Mouse (Mus musculus) CD4-positive, CD25-positive, alpha-beta regulatory T cell, adult 4 months (primary cell): ENCODE measurements around the gene Spert. TPM values are rescaled to one million over a fixed set of nuclear protein-coding genes. Genes with fewer than 3 reads are reported as not detected.

Source experiments
- ATAC-seq: one replicate; pipeline ENCODE4 v1.8.0; 2017
- polyA plus RNA-seq, 2 experiments: library from polyadenylated mRNA; unstranded; fragments of 100-300 nt; shearing (Covaris generic); gene quantifications; one replicate each; pipeline ENCODE4 v1.2.1; 2017

Gene Spert
- polyA plus RNA-seq: not detected

DNA sequence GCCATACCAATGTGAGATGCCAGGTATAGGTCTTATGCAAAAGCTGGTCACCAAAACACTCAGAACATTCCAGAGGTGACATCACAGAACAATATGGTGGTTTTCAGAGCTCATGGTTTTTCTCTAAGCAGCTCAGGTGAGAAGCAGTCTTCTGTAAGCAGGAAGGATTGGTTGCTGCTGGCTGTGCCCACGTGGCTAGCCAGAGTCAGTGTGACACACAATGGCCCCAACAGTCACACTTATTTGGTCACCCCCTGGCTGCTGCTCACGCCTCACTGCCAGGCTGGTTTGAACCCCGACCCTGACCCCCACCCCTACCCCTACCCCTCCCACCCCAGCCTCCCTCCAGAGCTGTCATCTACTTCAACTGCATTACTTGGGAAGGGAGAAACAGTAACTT is at the start of gene Spert:
Gene Spert, minus strand, starts transcription at position 139 of the 400 bp plus-strand sequence.
- no peak for ATAC-seq

DNA sequence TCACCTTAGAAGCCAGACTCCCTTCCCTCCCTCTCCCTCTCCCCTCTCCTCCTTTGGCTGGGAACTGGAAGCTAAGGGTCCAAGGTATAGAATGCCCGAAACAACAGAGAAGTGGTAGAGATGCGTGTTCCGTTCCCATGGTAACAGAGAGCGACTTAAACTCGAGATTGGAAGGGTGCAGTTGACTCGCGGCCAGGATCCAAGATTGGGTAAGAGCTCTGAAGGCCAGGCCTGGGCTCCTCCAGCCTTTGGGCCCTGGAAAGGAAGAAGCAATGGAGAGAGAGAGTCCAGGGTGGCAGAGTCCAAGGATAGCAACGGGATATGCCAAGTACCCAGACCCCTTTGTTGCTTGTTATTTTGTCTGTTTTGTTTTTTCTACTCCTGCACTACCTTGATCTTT is 49.2 kb upstream of the Spert start, which contains the start of gene Erich6b:
Gene Erich6b, plus strand, starts transcription at position 180 of the 400 bp plus-strand sequence.
- ATAC-seq: no peak

GRCm38 (mm10) chr14:75641369-75641768 is 48.5 kb upstream of the Spert start:
- ATAC-seq: no peak

DNA sequence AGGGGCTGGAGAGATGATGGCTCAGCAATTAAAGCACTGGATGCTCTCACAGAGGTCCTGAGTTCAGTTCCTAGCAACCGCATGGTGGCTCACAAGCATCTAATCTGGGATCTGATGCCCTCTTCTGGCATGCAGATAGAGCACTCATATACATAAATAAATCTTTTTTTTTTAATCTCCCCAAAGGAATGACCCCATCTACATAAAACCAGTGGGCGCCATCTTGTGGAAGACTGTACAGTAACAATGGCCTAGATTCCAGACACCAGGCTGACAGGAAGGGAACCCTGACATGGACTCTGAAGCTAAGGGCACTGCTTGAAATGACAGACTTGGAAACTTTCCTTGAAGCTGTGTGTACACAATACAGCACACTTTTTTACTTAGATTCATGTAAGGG is 47.9 kb upstream of the Spert start:
- no peak for ATAC-seq

- ATAC-seq: no peak
Observed at GRCm38 (mm10) chr14:75637641-75638040, 44.7 kb upstream of the Spert start.

GRCm38 (mm10) chr14:75636107-75636506 is 43.2 kb upstream of the Spert start:
- no peak for ATAC-seq

- no peak for ATAC-seq
Observed at GRCm38 (mm10) chr14:75635350-75635749, 42.4 kb upstream of the Spert start.

- no peak for ATAC-seq
Observed at GRCm38 (mm10) chr14:75628870-75629269, 36.0 kb upstream of the Spert start.

- ATAC-seq: no peak
Observed at GRCm38 (mm10) chr14:75622984-75623383, 30.1 kb upstream of the Spert start.

DNA sequence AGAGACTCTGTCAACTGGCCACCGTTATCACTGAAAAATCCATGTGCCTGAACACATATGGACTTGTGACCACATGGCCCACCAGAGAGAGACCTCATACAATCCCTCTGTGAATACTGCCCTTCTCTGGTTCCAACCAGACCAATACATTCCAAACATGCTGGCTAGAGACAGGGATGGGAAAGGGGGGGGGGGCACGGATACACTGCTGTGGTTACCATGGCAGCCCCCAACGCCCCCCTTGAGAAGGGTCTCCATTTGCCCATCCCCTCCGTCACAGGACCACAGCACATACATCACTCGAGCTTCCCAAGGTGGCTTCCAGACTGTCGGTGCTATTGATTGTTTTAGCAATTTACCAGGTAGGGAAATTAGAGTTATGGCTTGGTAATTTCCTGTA is 23.5 kb upstream of the Spert start:
- ATAC-seq: no peak

GRCm38 (mm10) chr14:75609176-75609575 is 16.3 kb upstream of the Spert start:
- no peak for ATAC-seq

DNA sequence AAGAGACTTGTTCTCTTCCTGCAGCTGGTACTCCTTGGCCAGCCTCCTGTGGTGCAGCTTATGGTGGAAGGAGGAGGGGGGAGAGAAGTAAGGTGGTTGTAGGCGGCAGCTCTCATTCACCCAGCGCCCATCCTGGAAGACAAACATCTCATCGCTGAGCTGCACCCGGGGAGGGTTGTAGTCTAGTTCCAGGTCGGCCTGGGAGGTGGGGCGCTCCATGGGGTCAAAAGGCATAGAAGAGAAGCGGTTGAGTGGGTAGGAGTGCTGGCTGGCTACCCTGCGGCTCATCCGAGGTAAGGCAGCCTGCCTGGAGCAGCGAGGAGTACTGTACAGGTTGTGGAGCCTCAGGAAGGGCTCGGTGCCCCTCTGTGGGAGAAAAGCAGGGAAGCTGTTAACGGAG is 9.0 kb downstream of the Spert start:
- no peak for ATAC-seq

GRCm38 (mm10) chr14:75579010-75579409 is 13.9 kb downstream of the Spert start:
- ATAC-seq: no peak

DNA sequence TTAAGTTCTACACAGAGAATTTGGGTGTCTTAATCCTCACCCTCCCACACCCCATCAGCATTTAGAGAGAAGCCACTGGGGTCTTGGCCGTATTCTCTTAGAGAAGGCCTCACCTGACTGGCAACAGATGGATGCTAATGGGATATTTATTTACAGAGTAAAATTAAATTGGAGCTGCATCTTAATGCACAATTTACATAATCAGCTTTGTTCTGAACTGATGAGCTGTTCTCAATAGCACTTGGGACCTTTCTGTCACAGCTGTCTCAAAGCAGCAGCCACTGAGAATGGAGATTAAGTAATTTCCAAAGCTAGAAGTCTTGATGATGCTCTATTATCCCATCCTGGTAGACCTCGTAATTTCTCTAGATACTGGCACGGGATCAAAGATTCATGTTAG is 26.6 kb downstream of the Spert start:
- ATAC-seq: no peak

DNA sequence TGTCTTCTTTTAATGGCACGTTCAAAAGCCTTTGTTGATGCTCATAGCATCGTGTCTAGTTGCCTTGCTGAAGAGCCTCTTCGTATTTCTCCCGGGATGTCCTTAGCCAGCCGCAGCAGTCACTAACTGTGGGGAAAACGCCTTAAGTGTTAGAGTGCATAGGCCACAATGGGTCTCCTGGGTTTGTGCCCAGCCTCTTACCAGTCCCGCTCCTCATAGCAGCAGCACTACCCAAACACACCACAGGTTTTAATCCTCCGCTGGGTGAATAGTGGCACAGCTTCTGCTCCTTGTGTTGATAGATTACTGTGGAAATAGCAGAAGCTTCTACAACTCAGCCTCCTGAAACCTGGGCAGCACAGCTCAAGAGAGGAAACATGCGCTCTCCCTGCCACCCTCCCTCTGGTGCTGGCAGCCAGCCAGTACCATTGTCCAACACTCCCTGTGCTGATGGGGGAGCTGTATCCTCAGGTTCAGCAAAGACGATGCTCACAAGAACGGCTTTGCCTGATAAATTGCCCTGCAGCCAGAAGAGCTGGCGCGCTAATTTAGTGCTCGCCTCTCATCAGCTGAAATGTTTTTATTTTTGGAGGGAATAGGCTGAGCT is 27.3 kb downstream of the Spert start:
- no peak for ATAC-seq

- no peak for ATAC-seq
Observed at GRCm38 (mm10) chr14:75561577-75562331, 31.2 kb downstream of the Spert start.

DNA sequence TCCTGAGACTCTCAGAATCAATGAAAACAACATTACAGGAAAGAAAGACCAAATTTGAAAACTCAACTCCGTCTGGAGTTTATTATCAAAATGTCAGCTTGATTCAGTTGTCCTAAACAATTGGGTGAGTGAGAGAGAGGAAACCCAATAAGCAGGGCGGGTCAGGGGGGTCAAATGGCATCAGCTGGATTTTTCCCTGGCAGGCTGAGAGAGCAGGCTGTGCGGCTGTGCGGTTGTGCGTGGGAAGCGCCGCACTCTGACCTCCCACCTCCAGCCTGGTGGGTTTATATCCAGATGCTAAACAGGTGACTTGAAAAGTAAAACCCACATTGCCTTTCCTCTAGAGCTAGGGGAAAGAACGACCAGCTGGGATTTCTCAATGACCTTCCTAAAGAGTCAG is 51.2 kb downstream of the Spert start:
- ATAC-seq: no peak

GRCm38 (mm10) chr14:75540996-75541350 is 51.9 kb downstream of the Spert start:
- ATAC-seq: no peak

- no peak for ATAC-seq
Observed at GRCm38 (mm10) chr14:75540216-75540995, 52.5 kb downstream of the Spert start.

- ATAC-seq: no peak
Observed at GRCm38 (mm10) chr14:75539205-75539604, 53.7 kb downstream of the Spert start.
